Mouse (Mus musculus) ES-E14 (cell line): Measurements from ENCODE around the gene Slc37a1. TPM values are rescaled to one million over a fixed set of nuclear protein-coding genes. Genes with fewer than 3 reads are reported as not detected.

ENCODE experiments used
- DNase-seq: peaks from one replicate; pipeline ENCODE4 v3.0.0-alpha.2; 2013; ENCODE audit warnings: low read depth, low spot score
- H3K27ac ChIP-seq: 2 replicates; pipeline ENCODE4 v1.5.1; 2012; ENCODE audit warnings: low read depth, mild to moderate bottlenecking, low read length, moderate library complexity, mixed read lengths; ENCODE audit not compliant: poor library complexity, insufficient read depth, severe bottlenecking
- H3K36me3 ChIP-seq: 2 replicates; pipeline ENCODE4 v1.6.1; 2012; ENCODE audit warnings: mild to moderate bottlenecking, low read length, moderate library complexity, mixed read lengths; ENCODE audit not compliant: control insufficient read depth, poor library complexity, insufficient read depth, severe bottlenecking
- H3K4me1 ChIP-seq, 2 experiments: fragments of 150-350 bp in 1 of 2; sonication (generic) in 1 of 2; 2 replicates each; pipeline ENCODE4 v1.6.1; 2012; ENCODE audit warnings: low read length in 2 of 2, mild to moderate bottlenecking in 1 of 2, mixed read lengths in 1 of 2; ENCODE audit not compliant: control insufficient read depth in 2 of 2, insufficient read depth in 2 of 2, poor library complexity in 1 of 2
- H3K4me3 ChIP-seq, 2 experiments: fragments of 150-350 bp in 1 of 2; sonication (generic) in 1 of 2; 2 replicates each; pipeline ENCODE4 v1.5.1; 2012; ENCODE audit warnings: low read length in 2 of 2, low read depth in 1 of 2, mild to moderate bottlenecking in 1 of 2, mixed read lengths in 1 of 2; ENCODE audit not compliant: insufficient read depth in 1 of 2, poor library complexity in 1 of 2, severe bottlenecking in 1 of 2
- H3K9ac ChIP-seq: 2 replicates; pipeline ENCODE4 v1.6.1; 2012; ENCODE audit warnings: low read depth, mild to moderate bottlenecking, low read length, mixed read lengths; ENCODE audit not compliant: poor library complexity, insufficient read depth, severe bottlenecking
- H3K9me3 ChIP-seq: fragments of 150-350 bp; sonication (generic); 2 replicates; pipeline ENCODE4 v1.6.1; 2012; ENCODE audit warnings: low read depth, mild to moderate bottlenecking, low read length; ENCODE audit not compliant: control insufficient read depth, insufficient read depth
- CHD2 ChIP-seq: IDR thresholded peaks from 2 replicates; pipeline ENCODE4 v1.6.1; 2014; ENCODE audit warnings: mild to moderate bottlenecking, low read depth, low read length, inconsistent platforms
- HCFC1 ChIP-seq: IDR thresholded peaks from 2 replicates; pipeline ENCODE4 v1.6.1; 2012; ENCODE audit warnings: low read length, inconsistent platforms, borderline replicate concordance; ENCODE audit not compliant: insufficient read depth
- MAFK ChIP-seq: IDR thresholded peaks from 2 replicates; pipeline ENCODE4 v1.6.1; 2014; ENCODE audit warnings: mild to moderate bottlenecking, low read depth, low read length, inconsistent platforms; ENCODE audit not compliant: insufficient read depth
- ZC3H11A ChIP-seq: IDR thresholded peaks from 2 replicates; pipeline ENCODE4 v1.6.1; 2012; ENCODE audit warnings: low read depth, mild to moderate bottlenecking, inconsistent platforms, low read length, borderline replicate concordance
- ZNF384 ChIP-seq: IDR thresholded peaks from 2 replicates; pipeline ENCODE4 v1.6.1; 2012; ENCODE audit warnings: low read depth, low read length, inconsistent platforms
- in situ Hi-C, 2 experiments: fragments of 600-800 bp; cut with MboI; formaldehyde crosslinking; loops; one replicate each; pipeline ENCODE4 v1.15.1; 2025; ENCODE audit warnings: low sequenced_read_pairs in 2 of 2, inconsistent platforms in 1 of 2; ENCODE audit not compliant: unreplicated experiment in 2 of 2
- total RNA-seq: library from RNA; depleted of rRNA; stranded (reverse); fragments of 300-350 nt; gene quantifications from 2 replicates; pipeline ENCODE4 v1.2.3, GENCODE M21; 2012

Gene Slc37a1
- total RNA-seq, 1 experiment, result 37.5 TPM

- TF ChIP-seq CHD2 (no peak), HCFC1 (no peak), MAFK (no peak), ZNF384 (no peak), ZC3H11A (no peak)
- no peaks in the 10 kb centered on the region for H3K9me3 ChIP-seq
- H3K27ac ChIP-seq, result no peak overlapping the region
- H3K4me3 ChIP-seq, result no peak overlapping the region
- H3K4me1 ChIP-seq, result peaks cover 0 to 14% of the 10 kb centered on the region in 2 experiments; a peak in 1 of 4 replicates
- no peaks in the 10 kb centered on the region for H3K36me3 ChIP-seq
- H3K9ac ChIP-seq, result no peak overlapping the region
- no peak for DNase-seq
- in situ Hi-C loops, result no loop called here
These were observed 14.0 kb upstream of the Slc37a1 start for GRCm38 (mm10) chr17:31272416-31273165.

GRCm38 (mm10) chr17:31273631-31274030, 13.0 kb upstream of the Slc37a1 start:
- H3K36me3 ChIP-seq, result no peaks in the 10 kb centered on the region
- no peak overlapping the region for H3K9ac ChIP-seq
- no peak overlapping the region for H3K4me3 ChIP-seq
- no peaks in the 10 kb centered on the region for H3K9me3 ChIP-seq
- in situ Hi-C loops, result no loop called here
- no peak for TF ChIP-seq HCFC1
- TF ChIP-seq ZC3H11A, result no peak
- TF ChIP-seq CHD2, result no peak
- TF ChIP-seq ZNF384, result no peak
- no peak for TF ChIP-seq MAFK
- H3K27ac ChIP-seq, result no peak overlapping the region
- peaks cover 0 to 13% of the 10 kb centered on the region in 2 experiments; a peak in 1 of 4 replicates for H3K4me1 ChIP-seq
- DNase-seq, result no peak

- in situ Hi-C loops, result no loop called here
- TF ChIP-seq ZNF384 (no peak), ZC3H11A (no peak), CHD2 (no peak), MAFK (no peak), HCFC1 (no peak)
These were observed 11.4 kb upstream of the Slc37a1 start for GRCm38 (mm10) chr17:31275181-31275580.

GRCm38 (mm10) chr17:31276207-31276921, 10.2 kb upstream of the Slc37a1 start:
- Histone ChIP-seq H3K36me3 (no peaks in the 10 kb centered on the region), H3K9ac (no peak overlapping the region), H3K27ac (no peak overlapping the region), H3K9me3 (no peaks in the 10 kb centered on the region), H3K4me3 (peak overlapping the region; percentile 52 to 64), H3K4me1 (peaks cover 0 to 8% of the 10 kb centered on the region in 2 experiments; a peak in 1 of 4 replicates)
- TF ChIP-seq ZNF384, result no peak
- no peak for TF ChIP-seq HCFC1
- no peak for TF ChIP-seq CHD2
- no peak for DNase-seq
- in situ Hi-C loops, result no loop called here

More at GRCm38 (mm10) chr17:31275181-31275580, 11.4 kb upstream of the Slc37a1 start:
- Histone ChIP-seq H3K9ac (no peak overlapping the region), H3K4me1 (peaks cover 0 to 13% of the 10 kb centered on the region in 2 experiments; a peak in 1 of 4 replicates), H3K27ac (no peak overlapping the region), H3K36me3 (no peaks in the 10 kb centered on the region), H3K4me3 (no peak overlapping the region), H3K9me3 (no peaks in the 10 kb centered on the region)
- no peak for DNase-seq
